Mouse (Mus musculus) kidney, postnatal 14 days (tissue): ENCODE data around the gene Mpv17.

Experiments used
- DNase-seq: peaks from one replicate; pipeline ENCODE4 v3.0.0; 2022; ENCODE audit warnings: mixed read lengths

The Mpv17 gene

GRCm38 (mm10) chr5:31154152-31154553, at the start of gene Mpv17:
TSS of gene Mpv17 (minus strand) at chr5:31154251.
- peak; percentile 91 for DNase-seq

GRCm38 (mm10) chr5:31202933-31203332, 48.9 kb upstream of the Mpv17 start:
- no peak for DNase-seq

- peak; percentile 98 for DNase-seq
Measured at GRCm38 (mm10) chr5:31201742-31202590, 47.9 kb upstream of the Mpv17 start, which contains the start of gene Zfp513. TSS of gene Zfp513 (minus strand) at chr5:31202303.

GRCm38 (mm10) chr5:31201042-31201741, 47.1 kb upstream of the Mpv17 start:
- no peak for DNase-seq

- peak; percentile 29 for DNase-seq
Measured at GRCm38 (mm10) chr5:31200327-31200768, 46.3 kb upstream of the Mpv17 start.

GRCm38 (mm10) chr5:31199893-31200292, 45.8 kb upstream of the Mpv17 start:
- DNase-seq = no peak

- no peak for DNase-seq
Measured at GRCm38 (mm10) chr5:31199321-31199892, 45.4 kb upstream of the Mpv17 start.

- no peak for DNase-seq
Measured at GRCm38 (mm10) chr5:31198616-31199320, 44.7 kb upstream of the Mpv17 start.

- no peak for DNase-seq
Measured at GRCm38 (mm10) chr5:31198170-31198569, 44.1 kb upstream of the Mpv17 start.

GRCm38 (mm10) chr5:31197072-31197471, 43.0 kb upstream of the Mpv17 start:
- no peak for DNase-seq

GRCm38 (mm10) chr5:31196207-31196606, 42.2 kb upstream of the Mpv17 start:
- DNase-seq = no peak

GRCm38 (mm10) chr5:31195671-31196070, 41.6 kb upstream of the Mpv17 start:
- no peak for DNase-seq

- DNase-seq = no peak
Measured at GRCm38 (mm10) chr5:31194486-31195485, 40.7 kb upstream of the Mpv17 start.

GRCm38 (mm10) chr5:31193631-31194281, 39.7 kb upstream of the Mpv17 start:
- no peak for DNase-seq

GRCm38 (mm10) chr5:31192939-31193630, 39.0 kb upstream of the Mpv17 start, which contains the start of the genes Snx17 and Eif2b4:
TSS of gene Snx17 (plus strand) at chr5:31193227.
TSS of gene Eif2b4 (minus strand) at chr5:31193430.
- DNase-seq = peak; percentile 99

- no peak for DNase-seq
Measured at GRCm38 (mm10) chr5:31192045-31192938, 38.2 kb upstream of the Mpv17 start.

GRCm38 (mm10) chr5:31190201-31190600, 36.1 kb upstream of the Mpv17 start:
- DNase-seq = no peak

GRCm38 (mm10) chr5:31188223-31188840, 34.3 kb upstream of the Mpv17 start:
- DNase-seq = no peak

GRCm38 (mm10) chr5:31183678-31184077, 29.6 kb upstream of the Mpv17 start:
- DNase-seq = no peak
